Mouse (Mus musculus): Measurements from ENCODE around the gene Ckap2.

DNA sequence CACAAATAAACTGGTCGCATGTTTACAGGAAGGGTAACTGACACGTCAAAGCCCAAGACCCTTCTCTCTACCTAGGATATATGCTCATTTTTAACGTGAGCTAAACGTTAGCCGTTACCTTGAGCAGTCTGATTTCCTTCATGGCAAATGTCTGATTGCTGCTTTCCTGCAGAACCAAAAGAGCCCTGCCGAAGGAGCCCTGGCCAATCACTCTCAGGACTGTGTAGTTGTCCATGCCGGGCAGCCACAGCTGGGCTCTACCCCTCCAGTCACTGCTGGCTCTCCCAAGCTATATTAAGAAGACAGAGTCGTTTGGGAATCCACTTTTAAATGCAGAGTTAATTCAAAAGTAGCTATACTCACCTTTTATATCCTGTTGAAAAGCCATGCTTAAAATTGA lies 23.4 kb downstream of the Ckap2 start:
- TF ChIP-seq CTCF (IDR thresholded peaks at IDR 0.05; ENCODE audit: low read depth, low read length): no peak
- TF ChIP-seq EP300 (IDR thresholded peaks at IDR 0.05; ENCODE audit: insufficient read depth, low read depth, low read length): no peak

Data from ES-Bruce4 (cell line).